Mouse (Mus musculus): ENCODE measurements around the gene Epha2. TPM values are rescaled to one million over a fixed set of nuclear protein-coding genes. Genes with fewer than 3 reads are reported as not detected.

Gene Epha2
- total RNA-seq, 2 experiments from 2014 or later = 1.4 to 1.5 TPM

- DNase-seq (ENCODE audit: low spot score in 2 of 2) = no peak
- intact Hi-C loops (cut with DNase I) = no loop called here
Measured at GRCm38 (mm10) chr4:141353868-141354267, 52.8 kb downstream of the Epha2 start.

GRCm38 (mm10) chr4:141357811-141358210 lies 56.8 kb downstream of the Epha2 start:
- intact Hi-C loops (cut with DNase I) = no loop called here

GRCm38 (mm10) chr4:141359222-141359621 lies 58.2 kb downstream of the Epha2 start:
- intact Hi-C loops (cut with DNase I) = no loop called here
- DNase-seq (ENCODE audit: low spot score in 2 of 2) = no peak

More at GRCm38 (mm10) chr4:141357811-141358210, 56.8 kb downstream of the Epha2 start:
- no peak for DNase-seq (ENCODE audit: low spot score in 2 of 2)

GRCm38 (mm10) chr4:141360846-141361245 lies 59.8 kb downstream of the Epha2 start:
- intact Hi-C loops (cut with DNase I) = loop anchor here (5.0 kb wide), 1 partner anchor 159 kb away; no protein-coding TSS in a partner anchor
- DNase-seq (ENCODE audit: low spot score in 2 of 2) = no peak

- intact Hi-C loops (cut with DNase I) = loop anchor here (1.0 to 5.0 kb wide), 3 partner anchors 90 to 221 kb away; no protein-coding TSS in a partner anchor
- peak; percentile 52 to 65 for DNase-seq (ENCODE audit: low spot score in 2 of 2)
Measured at GRCm38 (mm10) chr4:141362937-141363548, 62.0 kb downstream of the Epha2 start.

- no peak for DNase-seq (ENCODE audit: low spot score in 2 of 2)
- intact Hi-C loops (cut with DNase I) = no loop called here
Measured at GRCm38 (mm10) chr4:141365126-141365525, 64.1 kb downstream of the Epha2 start.

GRCm38 (mm10) chr4:141365876-141366275 lies 64.8 kb downstream of the Epha2 start:
- intact Hi-C loops (cut with DNase I) = no loop called here
- no peak for DNase-seq (ENCODE audit: low spot score in 2 of 2)

GRCm38 (mm10) chr4:141367997-141368791 lies 67.2 kb downstream of the Epha2 start, which contains the start of gene Fam131c:
TSS of gene Fam131c (plus strand) at chr4:141368220.
- no peak for DNase-seq (ENCODE audit: low spot score in 2 of 2)
- intact Hi-C loops (cut with DNase I) = no loop called here

GRCm38 (mm10) chr4:141372426-141372825 lies 71.4 kb downstream of the Epha2 start:
- DNase-seq (ENCODE audit: low spot score in 2 of 2) = no peak
- intact Hi-C loops (cut with DNase I) = no loop called here

Small RNA genes within 50 kb of the gene (microRNA-seq; reads per million reads assigned to microRNA genes)
- gene Gm25690 = not detected

Other genes starting within 250 kb of the Epha2 start
- gene Crocc, start 240.7 kb upstream of the Epha2 start, total RNA-seq (2021) = 10 to 100 TPM; 40.3 to 73.7 TPM
- 10 to 100 TPM; 38.2 to 42.4 TPM for gene Necap2, start 222.9 kb upstream of the Epha2 start, total RNA-seq (2021)
- under 1 TPM; 0.43 to 0.79 TPM for gene Spata21, start 212.9 kb upstream of the Epha2 start, total RNA-seq (2021)
- gene Szrd1, start 161.5 kb upstream of the Epha2 start, total RNA-seq (2021) = 10 to 100 TPM; 48.2 to 48.8 TPM
- 10 to 100 TPM; 30.5 to 31.6 TPM for gene Fbxo42, start 153.3 kb upstream of the Epha2 start, total RNA-seq (2021)
- 1 to 10 TPM; 3.2 to 3.3 TPM for gene Rsg1, start 87.3 kb upstream of the Epha2 start, total RNA-seq (2021)
- 10 to 100 TPM; 14.6 to 15.3 TPM for gene Arhgef19, start 61.7 kb upstream of the Epha2 start, total RNA-seq (2021)
- gene Fam131c, start 67.0 kb downstream of the Epha2 start, total RNA-seq (2021) = 1 to 10 TPM; 3.1 TPM
- not detected for gene Clcnka, start 97.5 kb downstream of the Epha2 start, total RNA-seq (2021)
- gene Clcnkb, start 114.8 kb downstream of the Epha2 start, total RNA-seq (2021) = under 1 TPM in 1 of 2 experiments, not detected in 1; 0.84 TPM
- under 1 TPM; 0.18 to 0.47 TPM for gene Hspb7, start 119.5 kb downstream of the Epha2 start, total RNA-seq (2021)
- 1 to 10 TPM; 4.2 to 5.2 TPM for gene Srarp, start 134.9 kb downstream of the Epha2 start, total RNA-seq (2021)
- 10 to 100 TPM; 41.1 to 42.4 TPM for gene Zbtb17, start 143.4 kb downstream of the Epha2 start, total RNA-seq (2021)
- 10 to 100 TPM; 50.8 to 72.8 TPM for gene Spen, start 237.4 kb downstream of the Epha2 start, total RNA-seq (2021)